Mouse (Mus musculus): Measurements from ENCODE around the gene Thoc3. TPM values are rescaled to one million over a fixed set of nuclear protein-coding genes. Genes with fewer than 3 reads are reported as not detected.

Thoc3 gene
- polyA plus RNA-seq, 1 experiment from 2014 or later, result 96.5 TPM

DNA sequence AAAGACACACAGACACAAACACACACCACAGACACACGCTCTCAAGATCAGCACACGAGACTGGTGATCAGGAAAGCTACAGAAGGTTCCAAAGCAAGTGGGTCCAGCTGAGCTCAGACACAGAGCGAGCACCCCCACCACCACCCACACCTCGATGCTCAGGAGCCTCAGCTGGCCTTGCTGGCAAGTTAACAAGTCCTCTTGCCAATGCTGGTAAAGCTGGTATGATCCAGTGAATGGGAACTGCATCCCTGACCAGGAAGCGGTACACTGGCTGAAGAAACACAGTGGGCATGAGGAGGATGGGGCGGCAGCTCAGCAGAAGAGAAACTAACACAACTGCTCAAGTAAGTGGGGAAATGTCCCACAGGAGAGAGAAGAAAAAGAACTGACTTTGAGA lies 22.7 kb upstream of the Thoc3 start:
- H3K27ac ChIP-seq (ENCODE audit: low read length), result no peak overlapping the region
- H3K4me1 ChIP-seq (ENCODE audit: control insufficient read depth, insufficient read depth, low read length), result no peaks in the 10 kb centered on the region
- no peak overlapping the region for H3K4me3 ChIP-seq (replicated peaks; ENCODE audit: low read length)
- no peak for ATAC-seq (ENCODE audit: insufficient read depth, low FRiP score)
- no peak overlapping the region for H3K4me2 ChIP-seq (ENCODE audit: low read depth, low read length)
- no peak overlapping the region for H3K9ac ChIP-seq (ENCODE audit: low read length)
- H3K9me3 ChIP-seq (replicated peaks; ENCODE audit: control insufficient read depth, low read length), result no peaks in the 10 kb centered on the region
- H3K36me3 ChIP-seq (ENCODE audit: control insufficient read depth, insufficient read depth, low read length), result no peaks in the 10 kb centered on the region
- WGBS, result 79% methylated on average over 6 of the region's 6 CpGs
- H3K27me3 ChIP-seq (ENCODE audit: control insufficient read depth, insufficient read depth, low read length), result no peaks in the 10 kb centered on the region

DNA sequence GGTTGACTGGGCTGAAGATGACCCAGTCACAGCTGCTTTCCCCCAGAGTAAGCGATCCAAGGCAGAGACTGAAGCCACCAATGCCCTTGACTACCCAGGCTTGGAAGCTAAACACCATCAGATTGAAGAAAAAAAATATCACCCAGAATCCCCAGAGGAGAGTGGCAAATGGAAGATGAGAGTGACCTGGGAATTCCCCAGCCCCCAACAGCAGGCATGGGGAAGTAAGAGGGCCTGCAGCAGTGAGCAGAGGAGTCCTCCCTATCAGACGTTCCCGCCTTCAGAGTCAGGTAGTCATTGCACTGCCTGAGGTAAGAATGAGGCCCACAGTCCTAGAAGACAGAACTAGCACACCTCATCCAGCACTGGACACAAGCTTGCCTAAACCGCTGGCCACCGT lies 21.8 kb upstream of the Thoc3 start:
- no peak for ATAC-seq (ENCODE audit: insufficient read depth, low FRiP score)
- no peaks in the 10 kb centered on the region for H3K27me3 ChIP-seq (ENCODE audit: control insufficient read depth, insufficient read depth, low read length)
- H3K4me1 ChIP-seq (ENCODE audit: control insufficient read depth, insufficient read depth, low read length), result no peaks in the 10 kb centered on the region
- H3K4me2 ChIP-seq (ENCODE audit: low read depth, low read length), result no peak overlapping the region
- WGBS, result 76% methylated on average over 5 of the region's 5 CpGs
- H3K4me3 ChIP-seq (replicated peaks; ENCODE audit: low read length), result no peak overlapping the region
- no peak overlapping the region for H3K27ac ChIP-seq (ENCODE audit: low read length)
- no peaks in the 10 kb centered on the region for H3K36me3 ChIP-seq (ENCODE audit: control insufficient read depth, insufficient read depth, low read length)
- no peaks in the 10 kb centered on the region for H3K9me3 ChIP-seq (replicated peaks; ENCODE audit: control insufficient read depth, low read length)
- H3K9ac ChIP-seq (ENCODE audit: low read length), result no peak overlapping the region

DNA sequence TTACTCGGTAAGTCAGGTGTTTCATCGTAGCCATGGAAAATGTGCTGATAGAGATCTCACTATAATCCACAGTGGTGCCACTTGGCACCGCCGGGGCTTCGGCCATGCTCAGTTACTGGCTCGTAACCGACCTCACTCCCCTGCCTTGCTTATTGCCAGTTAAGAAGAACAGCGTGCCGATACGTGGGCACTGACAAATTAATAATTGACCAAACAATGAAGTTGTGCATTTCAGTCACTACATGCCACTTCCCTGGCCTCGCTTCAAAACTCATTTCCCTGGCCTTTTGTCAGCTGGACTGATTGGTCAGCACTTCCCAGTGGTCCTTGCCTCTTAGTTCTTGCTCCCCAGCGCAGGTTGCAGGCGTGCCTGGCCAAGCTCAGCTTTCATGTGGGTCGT lies 12.8 kb upstream of the Thoc3 start:
- H3K9me3 ChIP-seq (replicated peaks; ENCODE audit: control insufficient read depth, low read length), result no peaks in the 10 kb centered on the region
- H3K4me3 ChIP-seq (replicated peaks; ENCODE audit: low read length), result no peak overlapping the region
- no peaks in the 10 kb centered on the region for H3K4me1 ChIP-seq (ENCODE audit: control insufficient read depth, insufficient read depth, low read length)
- no peak overlapping the region for H3K9ac ChIP-seq (ENCODE audit: low read length)
- H3K27me3 ChIP-seq (ENCODE audit: control insufficient read depth, insufficient read depth, low read length), result no peaks in the 10 kb centered on the region
- WGBS, result 84% methylated on average over 14 of the region's 14 CpGs
- H3K36me3 ChIP-seq (ENCODE audit: control insufficient read depth, insufficient read depth, low read length), result no peaks in the 10 kb centered on the region
- H3K27ac ChIP-seq (ENCODE audit: low read length), result no peak overlapping the region
- no peak overlapping the region for H3K4me2 ChIP-seq (ENCODE audit: low read depth, low read length)
- no peak for ATAC-seq (ENCODE audit: insufficient read depth, low FRiP score)

- no peak overlapping the region for H3K9ac ChIP-seq (ENCODE audit: low read length)
- no peak overlapping the region for H3K4me2 ChIP-seq (ENCODE audit: low read depth, low read length)
- no peak for ATAC-seq (ENCODE audit: insufficient read depth, low FRiP score)
Measured at GRCm38 (mm10) chr13:54479286-54479685, 10.6 kb upstream of the Thoc3 start.

DNA sequence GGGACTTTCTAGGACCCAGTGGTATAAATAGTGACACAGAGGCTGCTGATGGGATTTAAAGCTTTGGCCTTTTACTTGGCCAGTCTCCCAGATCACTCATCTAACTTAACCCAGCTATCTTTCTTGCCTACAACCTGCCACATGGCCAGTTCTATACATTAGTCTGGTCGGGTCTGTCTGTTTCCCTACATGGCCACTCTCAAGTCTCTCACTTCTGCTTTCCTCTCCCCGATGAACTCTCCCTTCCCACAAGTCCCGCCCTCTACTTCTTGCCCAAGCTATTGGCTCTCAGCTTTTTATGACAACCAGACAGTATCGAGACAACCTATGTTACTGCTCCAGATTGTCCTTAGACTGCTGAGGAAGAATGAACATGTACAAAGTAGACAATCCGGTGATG lies 7.1 kb upstream of the Thoc3 start:
- Histone ChIP-seq H3K4me3 (replicated peaks; ENCODE audit: low read length) (no peak overlapping the region), H3K9me3 (replicated peaks; ENCODE audit: control insufficient read depth, low read length) (no peaks in the 10 kb centered on the region; the same call in 1 of the 2 replicates), H3K27ac (ENCODE audit: low read length) (no peak overlapping the region), H3K9ac (ENCODE audit: low read length) (no peak overlapping the region), H3K4me1 (ENCODE audit: control insufficient read depth, insufficient read depth, low read length) (no peaks in the 10 kb centered on the region), H3K27me3 (ENCODE audit: control insufficient read depth, insufficient read depth, low read length) (no peaks in the 10 kb centered on the region), H3K36me3 (ENCODE audit: control insufficient read depth, insufficient read depth, low read length) (no peaks in the 10 kb centered on the region), H3K4me2 (ENCODE audit: low read depth, low read length) (no peak overlapping the region)
- ATAC-seq (ENCODE audit: insufficient read depth, low FRiP score), result no peak
- 70% methylated on average over 5 of the region's 5 CpGs for WGBS

More at GRCm38 (mm10) chr13:54479286-54479685, 10.6 kb upstream of the Thoc3 start:
- WGBS, result 55% methylated on average over 3 of the region's 3 CpGs
- Histone ChIP-seq H3K27me3 (ENCODE audit: control insufficient read depth, insufficient read depth, low read length) (no peaks in the 10 kb centered on the region), H3K27ac (ENCODE audit: low read length) (no peak overlapping the region), H3K4me1 (ENCODE audit: control insufficient read depth, insufficient read depth, low read length) (no peaks in the 10 kb centered on the region), H3K4me3 (replicated peaks; ENCODE audit: low read length) (no peak overlapping the region), H3K36me3 (ENCODE audit: control insufficient read depth, insufficient read depth, low read length) (no peaks in the 10 kb centered on the region), H3K9me3 (replicated peaks; ENCODE audit: control insufficient read depth, low read length) (no peaks in the 10 kb centered on the region; the same call in 1 of the 2 replicates)

- no peaks in the 10 kb centered on the region for H3K36me3 ChIP-seq (ENCODE audit: control insufficient read depth, insufficient read depth, low read length)
- 66% methylated on average over 2 of the region's 2 CpGs for WGBS
- no peak overlapping the region for H3K27ac ChIP-seq (ENCODE audit: low read length)
- no peaks in the 10 kb centered on the region for H3K27me3 ChIP-seq (ENCODE audit: control insufficient read depth, insufficient read depth, low read length)
- ATAC-seq (ENCODE audit: insufficient read depth, low FRiP score), result no peak
- H3K9me3 ChIP-seq (replicated peaks; ENCODE audit: control insufficient read depth, low read length), result no peaks in the 10 kb centered on the region; the same call in 1 of the 2 replicates
- H3K9ac ChIP-seq (ENCODE audit: low read length), result no peak overlapping the region
- H3K4me3 ChIP-seq (replicated peaks; ENCODE audit: low read length), result no peak overlapping the region
- H3K4me1 ChIP-seq (ENCODE audit: control insufficient read depth, insufficient read depth, low read length), result no peaks in the 10 kb centered on the region
- no peak overlapping the region for H3K4me2 ChIP-seq (ENCODE audit: low read depth, low read length)
Measured at GRCm38 (mm10) chr13:54474996-54475395, 6.3 kb upstream of the Thoc3 start.

- Histone ChIP-seq H3K27me3 (ENCODE audit: control insufficient read depth, insufficient read depth, low read length) (no peaks in the 10 kb centered on the region), H3K9me3 (replicated peaks; ENCODE audit: control insufficient read depth, low read length) (no peaks in the 10 kb centered on the region; the same call in 1 of the 2 replicates), H3K4me3 (replicated peaks; ENCODE audit: low read length) (no peak overlapping the region), H3K36me3 (ENCODE audit: control insufficient read depth, insufficient read depth, low read length) (no peaks in the 10 kb centered on the region), H3K27ac (ENCODE audit: low read length) (no peak overlapping the region), H3K9ac (ENCODE audit: low read length) (no peak overlapping the region), H3K4me1 (ENCODE audit: control insufficient read depth, insufficient read depth, low read length) (peaks cover 7% of the 10 kb centered on the region), H3K4me2 (ENCODE audit: low read depth, low read length) (no peak overlapping the region)
- ATAC-seq (ENCODE audit: insufficient read depth, low FRiP score), result no peak
- 77% methylated on average over 4 of the region's 4 CpGs for WGBS
Measured at GRCm38 (mm10) chr13:54471967-54472366, 3.3 kb upstream of the Thoc3 start.

- peaks cover 28% of the 10 kb centered on the region for H3K36me3 ChIP-seq (ENCODE audit: control insufficient read depth, insufficient read depth, low read length)
- peaks cover 3% of the 10 kb centered on the region; the same call in 1 of the 2 replicates for H3K9me3 ChIP-seq (replicated peaks; ENCODE audit: control insufficient read depth, low read length)
- WGBS, result 15% methylated on average over 4 of the region's 4 CpGs
- peak; percentile 66; the same call in 1 of the 2 replicates for ATAC-seq (ENCODE audit: insufficient read depth, low FRiP score)
- H3K4me2 ChIP-seq (ENCODE audit: low read depth, low read length), result peak overlapping the region; percentile 52
- H3K9ac ChIP-seq (ENCODE audit: low read length), result peak overlapping the region; percentile 56
- H3K27me3 ChIP-seq (ENCODE audit: control insufficient read depth, insufficient read depth, low read length), result no peaks in the 10 kb centered on the region
- H3K4me3 ChIP-seq (replicated peaks; ENCODE audit: low read length), result peak overlapping the region; percentile 98
- H3K27ac ChIP-seq (ENCODE audit: low read length), result no peak overlapping the region
- peaks cover 7% of the 10 kb centered on the region for H3K4me1 ChIP-seq (ENCODE audit: control insufficient read depth, insufficient read depth, low read length)
Measured at GRCm38 (mm10) chr13:54469012-54469354, 334 bp upstream of the Thoc3 start.

DNA sequence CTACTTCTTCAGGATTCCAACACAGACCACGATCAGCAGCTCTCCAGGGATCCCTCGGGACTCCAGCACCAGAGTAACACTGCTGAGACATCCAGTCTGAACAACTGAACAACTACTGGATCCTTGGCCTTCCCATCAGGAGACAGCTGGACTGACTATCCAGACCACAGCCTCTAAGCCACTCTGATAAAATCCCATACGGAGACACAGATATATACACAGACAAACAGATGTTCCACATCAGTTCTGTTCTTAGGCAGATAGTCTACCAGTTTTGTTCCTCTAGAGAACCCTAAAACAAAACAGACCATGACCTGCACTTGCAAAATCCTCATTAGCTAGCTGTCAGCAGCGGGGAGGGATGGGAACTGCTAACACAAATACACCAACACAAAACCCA lies 9.4 kb downstream of the Thoc3 start:
- Histone ChIP-seq H3K36me3 (ENCODE audit: control insufficient read depth, insufficient read depth, low read length) (peaks cover 49% of the 10 kb centered on the region), H3K4me2 (ENCODE audit: low read depth, low read length) (no peak overlapping the region), H3K4me3 (replicated peaks; ENCODE audit: low read length) (no peak overlapping the region), H3K9ac (ENCODE audit: low read length) (no peak overlapping the region), H3K4me1 (ENCODE audit: control insufficient read depth, insufficient read depth, low read length) (0 out of 2 replicates have a peak, but pooled peaks cover 3% of the 10 kb centered on the region), H3K27ac (ENCODE audit: low read length) (peak overlapping the region; percentile 64; the same call in 1 of the 2 replicates), H3K9me3 (replicated peaks; ENCODE audit: control insufficient read depth, low read length) (peaks cover 4% of the 10 kb centered on the region; the same call in 1 of the 2 replicates), H3K27me3 (ENCODE audit: control insufficient read depth, insufficient read depth, low read length) (no peaks in the 10 kb centered on the region)
- ATAC-seq (ENCODE audit: insufficient read depth, low FRiP score), result peak; percentile 86; the same call in 1 of the 2 replicates
- WGBS, result 44% methylated on average over 4 of the region's 4 CpGs
